Comparison of ENCODE assay signal across 8 mouse cellular contexts in the genomic region with DNA sequence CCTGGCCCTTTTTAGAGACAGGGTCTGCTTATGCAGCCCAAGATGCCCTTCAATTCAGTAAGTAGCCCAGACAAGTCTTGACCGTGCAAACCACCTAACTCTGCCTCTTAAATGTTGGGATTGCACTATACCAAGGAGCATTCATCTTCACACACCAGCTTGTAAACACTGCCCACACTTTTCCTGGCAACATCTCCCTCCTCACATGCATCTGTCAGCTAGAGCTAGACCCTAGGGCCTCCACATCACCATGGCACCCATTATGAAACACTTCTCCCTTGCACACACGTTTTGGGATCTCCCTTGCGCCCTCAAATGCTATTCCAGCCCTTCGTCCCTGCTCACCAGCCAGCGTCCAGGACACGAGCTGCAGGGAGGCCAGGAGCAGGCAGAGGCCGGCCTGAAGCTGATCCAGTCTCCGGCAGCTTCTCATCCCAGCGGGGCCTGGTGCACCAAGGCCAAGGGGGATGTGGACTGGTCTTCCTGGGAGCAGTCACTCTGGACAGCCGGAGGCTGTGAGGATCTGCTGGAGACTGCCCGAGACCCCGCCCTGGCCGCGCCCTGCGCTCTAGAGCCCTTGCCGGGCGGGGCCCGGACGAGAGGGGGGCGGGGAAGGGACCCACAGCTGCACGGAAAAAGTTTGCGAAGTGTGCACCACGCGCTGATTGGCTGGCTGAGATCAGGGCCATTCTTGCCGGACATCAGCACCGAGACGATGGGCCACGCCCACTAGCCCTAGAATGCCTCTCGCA. TPM values are rescaled to one million over a fixed set of nuclear protein-coding genes. Genes with fewer than 3 reads are reported as not detected.
DNase-seq lines count a peak whose midpoint lies in the region; ATAC-seq and TF ChIP-seq lines count a peak whose summit lies in the region.

A gene (minus strand): TSS at position 547 of the 752 bp plus-strand sequence.

- H3K9me3 ChIP-seq in forebrain, embryonic 13.5 days (replicated peaks): no peaks in the 10 kb centered on the region
- no peaks in the 10 kb centered on the region for H3K9me3 ChIP-seq in limb, embryonic 11.5 days (ENCODE audit: control insufficient read depth, low read length)
- no peaks in the 10 kb centered on the region for H3K9me3 ChIP-seq in midbrain, embryonic 15.5 days

- no peak for DNase-seq in left cerebral cortex, adult 2 months (ENCODE audit: extremely low spot score in 1 of 2, low spot score in 2 of 2)
- DNase-seq in left cerebral cortex, adult 11 months (ENCODE audit: low spot score): no peak
- peak; percentile 79 to 81 for DNase-seq in heart, postnatal 10 days
- DNase-seq in limb, embryonic 11.5 days (ENCODE audit: low spot score): peak; percentile 57
- peak; percentile 78 for DNase-seq in urinary bladder, postnatal 4 days (ENCODE audit: low spot score in 2 of 2)
- DNase-seq in cerebellum, adult 18-20 months: no peak

- TF ChIP-seq CTCF in left cerebral cortex, adult 2 months (IDR thresholded peaks at IDR 0.05): no peak

- peak within 1 kb of the TSS; percentile 51 for H3K4me2 ChIP-seq in forebrain, embryonic 13.5 days
- H3K4me2 ChIP-seq in limb, embryonic 11.5 days (ENCODE audit: low read depth, severe bottlenecking): peak within 1 kb of the TSS; percentile 29; the same call in 1 of the 2 replicates
- peak within 1 kb of the TSS; percentile 44 for H3K4me2 ChIP-seq in midbrain, embryonic 15.5 days

- no peaks in the 10 kb centered on the region for H3K36me3 ChIP-seq in forebrain, embryonic 13.5 days (ENCODE audit: poor library complexity, severe bottlenecking)
- H3K36me3 ChIP-seq in limb, embryonic 11.5 days (ENCODE audit: control insufficient read depth, insufficient read depth, low read length): no peaks in the 10 kb centered on the region
- no peaks in the 10 kb centered on the region for H3K36me3 ChIP-seq in midbrain, embryonic 15.5 days (replicated peaks)

- peaks cover 7% of the 10 kb centered on the region for H3K4me1 ChIP-seq in forebrain, embryonic 13.5 days
- no peaks in the 10 kb centered on the region for H3K4me1 ChIP-seq in limb, embryonic 11.5 days (ENCODE audit: control insufficient read depth, insufficient read depth, low read length)
- H3K4me1 ChIP-seq in midbrain, embryonic 15.5 days: peaks cover 7% of the 10 kb centered on the region

- H3K27me3 ChIP-seq in forebrain, embryonic 13.5 days: peaks cover 44% of the 10 kb centered on the region
- H3K27me3 ChIP-seq in limb, embryonic 11.5 days (ENCODE audit: control insufficient read depth, insufficient read depth, low read length): 0 out of 2 replicates have a peak, but pooled peaks cover 4% of the 10 kb centered on the region
- peaks cover 8% of the 10 kb centered on the region for H3K27me3 ChIP-seq in midbrain, embryonic 15.5 days (replicated peaks)

- 5% methylated on average over 29 of the region's 29 CpGs for WGBS in forebrain, embryonic 13.5 days
- WGBS in limb, embryonic 11.5 days: 5% methylated on average over 29 of the region's 29 CpGs
- WGBS in midbrain, embryonic 15.5 days: 4% methylated on average over 29 of the region's 29 CpGs

- 0 out of 2 replicates have a peak, but pooled peaks have one; percentile 50 for ATAC-seq in forebrain, embryonic 13.5 days
- ATAC-seq in limb, embryonic 11.5 days (ENCODE audit: insufficient number of reproducible peaks, low FRiP score, low TSS enrichment, low read depth): peak; percentile 72
- ATAC-seq in midbrain, embryonic 15.5 days (replicated peaks): no peak

- intact Hi-C loops in left cerebral cortex, adult 2 months (cut with DNase I): no loop called here
- intact Hi-C loops in heart, postnatal 10 days (cut with DNase I): no loop called here

- 0 out of 2 replicates have a peak within 1 kb of the TSS, but pooled peaks have one; percentile 7 for H3K4me3 ChIP-seq in left cerebral cortex, adult 2 months
- H3K4me3 ChIP-seq in forebrain, embryonic 13.5 days: 0 out of 2 replicates have a peak within 1 kb of the TSS, but pooled peaks have one; percentile 13
- H3K4me3 ChIP-seq in limb, embryonic 11.5 days (ENCODE audit: low read depth, low read length): no peak within 1 kb of the TSS
- 0 out of 2 replicates have a peak within 1 kb of the TSS, but pooled peaks have one; percentile 12 for H3K4me3 ChIP-seq in midbrain, embryonic 15.5 days

- no peak within 1 kb of the TSS for H3K27ac ChIP-seq in left cerebral cortex, adult 2 months
- no peak within 1 kb of the TSS for H3K27ac ChIP-seq in forebrain, embryonic 13.5 days
- H3K27ac ChIP-seq in limb, embryonic 11.5 days (replicated peaks; ENCODE audit: low read depth, low read length): no peak within 1 kb of the TSS
- H3K27ac ChIP-seq in midbrain, embryonic 15.5 days: no peak within 1 kb of the TSS

- H3K9ac ChIP-seq in forebrain, embryonic 13.5 days: peak within 1 kb of the TSS; percentile 35; the same call in 1 of the 2 replicates
- H3K9ac ChIP-seq in limb, embryonic 11.5 days (ENCODE audit: low read length): no peak within 1 kb of the TSS
- no peak within 1 kb of the TSS for H3K9ac ChIP-seq in midbrain, embryonic 15.5 days

RNA-seq across cellular contexts. Expression of the gene that starts here (rescaled TPM):
- total RNA-seq in left cerebral cortex, adult 2 months (2021): 1 to 10 TPM; 1.4 to 1.7 TPM
- 0.11 and 0.15 TPM in 2 replicates for polyA plus RNA-seq in forebrain, embryonic 13.5 days (2015; fragmentation: Nextera tagmentation; extraction: Ambion mirVana)
- 10 to 100 TPM; 22.2 to 25.4 TPM for total RNA-seq in heart, postnatal 10 days (2021)
- polyA plus RNA-seq in limb, embryonic 11.5 days (2014; fragmentation: Nextera tagmentation; extraction: Ambion mirVana): 0.21 TPM in 1 of 2 replicates, not detected in the other
- polyA plus RNA-seq in midbrain, embryonic 15.5 days (2015; fragmentation: Nextera tagmentation; extraction: Ambion mirVana): 0.85 and 0.98 TPM in 2 replicates

Comparison
In these comparisons a context has a peak if more than half of its experiments do, and no peak if none do; other contexts are left out.
1. RNA of the gene that starts here (total RNA-seq): 22.2 to 25.4 TPM in heart, postnatal 10 days; 1.4 to 1.7 TPM in left cerebral cortex, adult 2 months; every median in the first group is over 4 times any median in the second.
2. Peak in ATAC-seq, H3K4me3 ChIP-seq, H3K9ac ChIP-seq and H3K4me2 ChIP-seq in forebrain, embryonic 13.5 days; RNA of the gene not detected or under 1 TPM.
3. Peak in DNase-seq, ATAC-seq and H3K4me2 ChIP-seq in limb, embryonic 11.5 days; RNA of the gene not detected or under 1 TPM.
4. DNase-seq: peak in heart, postnatal 10 days (2 of 2) and urinary bladder, postnatal 4 days (2 of 2); none in left cerebral cortex, adult 2 months (0 of 2), left cerebral cortex, adult 11 months (single experiment) and cerebellum, adult 18-20 months (0 of 2).
5. Peak in every context shown above with its lines, with median percentiles within 50 percentile points of each other: H3K4me2 ChIP-seq.